Mouse (Mus musculus) neutrophil, adult 65 days (primary cell): ENCODE data around the gene Gm38392. TPM values are rescaled to one million over a fixed set of nuclear protein-coding genes. Genes with fewer than 3 reads are reported as not detected.

Source experiments
- total RNA-seq: library from RNA; stranded (reverse); gene quantifications from 2 replicates; pipeline ENCODE4 v1.2.4, GENCODE M21; 2023

The Gm38392 gene
- total RNA-seq, result not detected in 2 replicates

GRCm38 (mm10) chr3:88287110-88287509, at the start of gene Gm38392:
TSS of gene Gm38392 (minus strand) at chr3:88287210.

GRCm38 (mm10) chr3:88336058-88337013, 49.3 kb upstream of the Gm38392 start, which contains the start of the genes Tmem79 and Smg5:
TSS of gene Tmem79 (minus strand) at chr3:88336148.
TSS of gene Smg5 (plus strand) at chr3:88336260.

GRCm38 (mm10) chr3:88324951-88325405, 38.0 kb upstream of the Gm38392 start, which contains the start of gene Glmp:
TSS of gene Glmp (plus strand) at chr3:88325023.

GRCm38 (mm10) chr3:88296561-88297318, 9.7 kb upstream of the Gm38392 start, which contains the start of the genes Tsacc and Cct3:
TSS of gene Tsacc (minus strand) at chr3:88296999.
TSS of gene Cct3 (plus strand) at chr3:88297116.

GRCm38 (mm10) chr3:88254268-88254926, 32.6 kb downstream of the Gm38392 start, which contains the start of gene Rhbg:
TSS of gene Rhbg (minus strand) at chr3:88254709.

Other genes starting within 250 kb of the Gm38392 start
- gene Gpatch4, start 244.1 kb downstream of the Gm38392 start, total RNA-seq, result 2.7 and 3.8 TPM in 2 replicates
- 21.0 and 21.5 TPM in 2 replicates for gene Naxe, start 228.7 kb downstream of the Gm38392 start, total RNA-seq
- gene Ttc24, start 208.9 kb downstream of the Gm38392 start, total RNA-seq, result not detected in 2 replicates
- 29.2 and 45.4 TPM in 2 replicates for gene Iqgap3, start 205.2 kb downstream of the Gm38392 start, total RNA-seq
- 110 and 174 TPM in 2 replicates for gene Mef2d, start 144.8 kb downstream of the Gm38392 start, total RNA-seq
- gene Rhbg, start 32.5 kb downstream of the Gm38392 start, total RNA-seq, result not detected in 2 replicates
- gene Tsacc, start 9.8 kb upstream of the Gm38392 start, total RNA-seq, result 0.75 TPM in 1 of 2 replicates, not detected in the other
- 51.4 and 56.4 TPM in 2 replicates for gene Cct3, start 9.9 kb upstream of the Gm38392 start, total RNA-seq
- gene Glmp, start 37.8 kb upstream of the Gm38392 start, total RNA-seq, result 109 and 122 TPM in 2 replicates
- 0.52 and 1.1 TPM in 2 replicates for gene Tmem79, start 48.9 kb upstream of the Gm38392 start, total RNA-seq
- gene Smg5, start 49.0 kb upstream of the Gm38392 start, total RNA-seq, result 37.7 and 55.2 TPM in 2 replicates
- 1.3 TPM in 1 of 2 replicates, not detected in the other for gene Paqr6, start 77.4 kb upstream of the Gm38392 start, total RNA-seq
- 6.0 and 6.1 TPM in 2 replicates for gene Bglap3, start 85.5 kb upstream of the Gm38392 start, total RNA-seq
- gene Bglap2, start 91.5 kb upstream of the Gm38392 start, total RNA-seq, result 6.0 and 6.9 TPM in 2 replicates
- gene Bglap, start 97.3 kb upstream of the Gm38392 start, total RNA-seq, result 19.5 and 34.7 TPM in 2 replicates
- gene Pmf1, start 123.1 kb upstream of the Gm38392 start, total RNA-seq, result 55.0 and 71.6 TPM in 2 replicates
- 34.1 and 35.1 TPM in 2 replicates for gene Slc25a44, start 137.9 kb upstream of the Gm38392 start, total RNA-seq
- 357 and 388 TPM in 2 replicates for gene Sema4a, start 174.0 kb upstream of the Gm38392 start, total RNA-seq
- gene Lmna, start 222.7 kb upstream of the Gm38392 start, total RNA-seq, result 14.9 and 16.9 TPM in 2 replicates
- gene Mex3a, start 245.2 kb upstream of the Gm38392 start, total RNA-seq, result 0.06 and 0.11 TPM in 2 replicates